Mouse (Mus musculus): ENCODE measurements at regions not wholly inside any gene's neighbourhood (a gene's known extent, or its start where the extent isn't known, plus 50 kb on each side); places are given as distances from the start of the nearest gene placed in this dataset.

- DNase-seq (ENCODE audit: low spot score in 2 of 2) = no peak
Observed at GRCm38 (mm10) chr2:21129621-21130020, 75.5 kb downstream of the Enkur start.

GRCm38 (mm10) chr2:21126531-21126930, 78.6 kb downstream of the Enkur start:
- no peak for DNase-seq (ENCODE audit: low spot score in 2 of 2)

GRCm38 (mm10) chr2:21122421-21122820, 82.7 kb downstream of the Enkur start:
- no peak for DNase-seq (ENCODE audit: low spot score in 2 of 2)

GRCm38 (mm10) chr2:21121663-21122062, 83.5 kb downstream of the Enkur start:
- DNase-seq (ENCODE audit: low spot score in 2 of 2) = no peak

GRCm38 (mm10) chr2:21116817-21117216, 88.3 kb downstream of the Enkur start:
- DNase-seq (ENCODE audit: low spot score in 2 of 2) = no peak

GRCm38 (mm10) chr2:21111527-21111926, 93.6 kb downstream of the Enkur start:
- DNase-seq (ENCODE audit: low spot score in 2 of 2) = no peak

GRCm38 (mm10) chr2:21100248-21100808, 104.8 kb downstream of the Enkur start:
- no peak for DNase-seq (ENCODE audit: low spot score in 2 of 2)

- no peak for DNase-seq (ENCODE audit: low spot score in 2 of 2)
Observed at GRCm38 (mm10) chr2:21091058-21091971, 113.8 kb downstream of the Enkur start.

- no peak for DNase-seq (ENCODE audit: low spot score in 2 of 2)
Observed at GRCm38 (mm10) chr2:21085517-21085916, 116.8 kb upstream of the Arhgap21 start.

- DNase-seq (ENCODE audit: low spot score in 2 of 2) = no peak
Observed at GRCm38 (mm10) chr2:21067292-21067850, 98.7 kb upstream of the Arhgap21 start.

GRCm38 (mm10) chr2:21060347-21060650, 91.6 kb upstream of the Arhgap21 start:
- peak in 1 of 2 experiments; percentile 24 for DNase-seq (ENCODE audit: low spot score in 2 of 2)

- DNase-seq (ENCODE audit: low spot score in 2 of 2) = no peak
Observed at GRCm38 (mm10) chr2:21059618-21060346, 91.1 kb upstream of the Arhgap21 start.

- no peak for DNase-seq (ENCODE audit: low spot score in 2 of 2)
Observed at GRCm38 (mm10) chr2:21058940-21059339, 90.3 kb upstream of the Arhgap21 start.

GRCm38 (mm10) chr2:21056450-21057210, 87.9 kb upstream of the Arhgap21 start:
- no peak for DNase-seq (ENCODE audit: low spot score in 2 of 2)

GRCm38 (mm10) chr2:21055416-21055815, 86.7 kb upstream of the Arhgap21 start:
- DNase-seq (ENCODE audit: low spot score in 2 of 2) = no peak

- DNase-seq (ENCODE audit: low spot score in 2 of 2) = no peak
Observed at GRCm38 (mm10) chr2:21054325-21055082, 85.8 kb upstream of the Arhgap21 start.

GRCm38 (mm10) chr2:21053596-21053995, 84.9 kb upstream of the Arhgap21 start:
- DNase-seq (ENCODE audit: low spot score in 2 of 2) = no peak

- DNase-seq (ENCODE audit: low spot score in 2 of 2) = no peak
Observed at GRCm38 (mm10) chr2:21048996-21049395, 80.3 kb upstream of the Arhgap21 start.

GRCm38 (mm10) chr2:21048226-21048625, 79.5 kb upstream of the Arhgap21 start:
- DNase-seq (ENCODE audit: low spot score in 2 of 2) = no peak

- no peak for DNase-seq (ENCODE audit: low spot score in 2 of 2)
Observed at GRCm38 (mm10) chr2:21046503-21047116, 77.9 kb upstream of the Arhgap21 start.

Measured in frontal cortex, postnatal 10 days (tissue).